Mouse (Mus musculus): ENCODE measurements around the gene Hemk1. TPM values are rescaled to one million over a fixed set of nuclear protein-coding genes. Genes with fewer than 3 reads are reported as not detected.
A peak's percentile ranks its signal among the peaks of the same experiment; 100 is the strongest.

Gene Hemk1
- polyA plus RNA-seq, 1 experiment = 30.2 TPM

- Histone ChIP-seq H3K4me3 (replicated peaks; ENCODE audit: control insufficient read depth, low read depth, low read length) (peak within 1 kb of the TSS; percentile 91), H3K4me1 (ENCODE audit: control insufficient read depth, insufficient read depth, low read length) (no peaks in the 10 kb centered on the region; the same call in 1 of the 2 replicates), H3K27ac (ENCODE audit: control insufficient read depth, insufficient read depth, low read depth, low read length, poor library complexity) (peak within 1 kb of the TSS; percentile 83)
- 0 out of 2 replicates have a peak, but pooled peaks have one; percentile 38 for TF ChIP-seq CTCF (IDR thresholded peaks at IDR 0.05; ENCODE audit: control insufficient read depth, insufficient read depth, low read length)
- TF ChIP-seq POLR2A (IDR thresholded peaks at IDR 0.05; ENCODE audit: borderline replicate concordance, control insufficient read depth, low read depth, low read length) = peak; percentile 64; the same call in 1 of the 2 replicates
- under 1% methylated on average over 49 of the region's 49 CpGs for WGBS
Observed at GRCm38 (mm10) chr9:107289211-107290076, 48.7 kb downstream of the Hemk1 start, which contains the start of gene Mapkapk3. Gene Mapkapk3, minus strand, starts transcription at chr9:107289877.

GRCm38 (mm10) chr9:107288711-107289110, 49.4 kb downstream of the Hemk1 start:
- WGBS = 8% methylated on average over 8 of the region's 8 CpGs
- H3K4me3 ChIP-seq (replicated peaks; ENCODE audit: control insufficient read depth, low read depth, low read length) = peak overlapping the region; percentile 91
- no peaks in the 10 kb centered on the region; the same call in 1 of the 2 replicates for H3K4me1 ChIP-seq (ENCODE audit: control insufficient read depth, insufficient read depth, low read length)
- H3K27ac ChIP-seq (ENCODE audit: control insufficient read depth, insufficient read depth, low read depth, low read length, poor library complexity) = peak overlapping the region; percentile 83
- no peak for TF ChIP-seq CTCF (IDR thresholded peaks at IDR 0.05; ENCODE audit: control insufficient read depth, insufficient read depth, low read length)
- no peak for TF ChIP-seq POLR2A (IDR thresholded peaks at IDR 0.05; ENCODE audit: borderline replicate concordance, control insufficient read depth, low read depth, low read length)

GRCm38 (mm10) chr9:107288105-107288650, 50.0 kb downstream of the Hemk1 start:
- 59% methylated on average over 14 of the region's 14 CpGs for WGBS
- Histone ChIP-seq H3K27ac (ENCODE audit: control insufficient read depth, insufficient read depth, low read depth, low read length, poor library complexity) (peak overlapping the region; percentile 83), H3K4me1 (ENCODE audit: control insufficient read depth, insufficient read depth, low read length) (no peaks in the 10 kb centered on the region; the same call in 1 of the 2 replicates), H3K4me3 (replicated peaks; ENCODE audit: control insufficient read depth, low read depth, low read length) (peak overlapping the region; percentile 91)
- TF ChIP-seq POLR2A (IDR thresholded peaks at IDR 0.05; ENCODE audit: borderline replicate concordance, control insufficient read depth, low read depth, low read length) = no peak
- TF ChIP-seq CTCF (IDR thresholded peaks at IDR 0.05; ENCODE audit: control insufficient read depth, insufficient read depth, low read length) = no peak

- peak overlapping the region; percentile 17 for H3K4me3 ChIP-seq (replicated peaks; ENCODE audit: control insufficient read depth, low read depth, low read length)
Observed at GRCm38 (mm10) chr9:107287294-107287693, 50.9 kb downstream of the Hemk1 start.

GRCm38 (mm10) chr9:107285009-107285408, 53.1 kb downstream of the Hemk1 start:
- 3% methylated on average over 3 of the region's 3 CpGs for WGBS
- no peak for TF ChIP-seq CTCF (IDR thresholded peaks at IDR 0.05; ENCODE audit: control insufficient read depth, insufficient read depth, low read length)
- TF ChIP-seq POLR2A (IDR thresholded peaks at IDR 0.05; ENCODE audit: borderline replicate concordance, control insufficient read depth, low read depth, low read length) = no peak
- peaks cover 6% of the 10 kb centered on the region; the same call in 1 of the 2 replicates for H3K4me1 ChIP-seq (ENCODE audit: control insufficient read depth, insufficient read depth, low read length)
- no peak overlapping the region for H3K4me3 ChIP-seq (replicated peaks; ENCODE audit: control insufficient read depth, low read depth, low read length)
- peak overlapping the region; percentile 83 for H3K27ac ChIP-seq (ENCODE audit: control insufficient read depth, insufficient read depth, low read depth, low read length, poor library complexity)

More at GRCm38 (mm10) chr9:107287294-107287693, 50.9 kb downstream of the Hemk1 start:
- WGBS = 23% methylated on average over 2 of the region's 2 CpGs
- H3K4me1 ChIP-seq (ENCODE audit: control insufficient read depth, insufficient read depth, low read length) = no peaks in the 10 kb centered on the region; the same call in 1 of the 2 replicates
- H3K27ac ChIP-seq (ENCODE audit: control insufficient read depth, insufficient read depth, low read depth, low read length, poor library complexity) = peak overlapping the region; percentile 83
- no peak for TF ChIP-seq CTCF (IDR thresholded peaks at IDR 0.05; ENCODE audit: control insufficient read depth, insufficient read depth, low read length)

GRCm38 (mm10) chr9:107282951-107283350, 55.2 kb downstream of the Hemk1 start:
- no peak overlapping the region for H3K4me3 ChIP-seq (replicated peaks; ENCODE audit: control insufficient read depth, low read depth, low read length)
- WGBS = 37% methylated on average over 9 of the region's 9 CpGs
- no peak for TF ChIP-seq CTCF (IDR thresholded peaks at IDR 0.05; ENCODE audit: control insufficient read depth, insufficient read depth, low read length)
- TF ChIP-seq POLR2A (IDR thresholded peaks at IDR 0.05; ENCODE audit: borderline replicate concordance, control insufficient read depth, low read depth, low read length) = no peak
- H3K4me1 ChIP-seq (ENCODE audit: control insufficient read depth, insufficient read depth, low read length) = peaks cover 12% of the 10 kb centered on the region; the same call in 1 of the 2 replicates
- H3K27ac ChIP-seq (ENCODE audit: control insufficient read depth, insufficient read depth, low read depth, low read length, poor library complexity) = peak overlapping the region; percentile 67

- TF ChIP-seq POLR2A (IDR thresholded peaks at IDR 0.05; ENCODE audit: borderline replicate concordance, control insufficient read depth, low read depth, low read length) (no peak), CTCF (IDR thresholded peaks at IDR 0.05; ENCODE audit: control insufficient read depth, insufficient read depth, low read length) (no peak)
- Histone ChIP-seq H3K4me3 (replicated peaks; ENCODE audit: control insufficient read depth, low read depth, low read length) (no peak overlapping the region), H3K27ac (ENCODE audit: control insufficient read depth, insufficient read depth, low read depth, low read length, poor library complexity) (peak overlapping the region; percentile 85), H3K4me1 (ENCODE audit: control insufficient read depth, insufficient read depth, low read length) (peaks cover 14% of the 10 kb centered on the region)
- 45% methylated on average over 5 of the region's 5 CpGs for WGBS
Observed at GRCm38 (mm10) chr9:107281241-107281987, 56.7 kb downstream of the Hemk1 start.

Measured in bone marrow, adult 2 months (tissue).